ENCODE assay signal across 18 mouse cellular contexts in the genomic region with DNA sequence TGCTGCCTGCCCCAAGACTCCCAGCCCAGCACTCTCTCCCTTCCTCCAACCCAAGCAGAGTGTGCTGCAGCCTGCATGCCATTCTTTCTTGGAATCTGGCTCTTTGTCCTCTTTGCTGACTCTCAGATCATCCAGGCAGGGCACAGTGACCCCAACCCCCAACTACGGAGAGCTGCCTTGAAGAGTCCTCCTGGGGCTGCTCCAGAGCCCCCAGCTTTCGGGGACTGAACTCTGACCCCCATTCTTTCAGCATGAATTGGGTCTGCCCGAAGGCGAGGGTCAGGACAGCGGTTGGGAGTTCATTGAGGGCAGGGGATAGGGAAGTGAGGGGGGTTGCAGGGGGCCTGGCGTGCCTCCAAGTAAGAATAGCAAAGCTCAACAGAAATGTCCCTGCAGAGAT. TPM values are rescaled to one million over a fixed set of nuclear protein-coding genes. Genes with fewer than 3 reads are reported as not detected.
DNase-seq lines count a peak whose midpoint lies in the region; ATAC-seq lines count a peak whose summit lies in the region.
"Had no signal": no experiment of that assay in that cellular context is flagged by ENCODE, and none has a peak within 500 bp of the region (broad histone marks: within the 10 kb centered on the region; RNA-seq: fewer than 3 reads in every experiment).

No protein-coding gene starts in this region.

- peaks cover 24% of the 10 kb centered on the region for H3K4me1 ChIP-seq in heart, embryonic 10.5 days
- H3K4me1 ChIP-seq in neural tube, embryonic 11.5 days (ENCODE audit: control insufficient read depth, insufficient read depth, low read length), result peaks cover 9% of the 10 kb centered on the region
- H3K4me1 ChIP-seq in kidney, embryonic 16.5 days (ENCODE audit: insufficient read depth, low read length), result peaks cover 3% of the 10 kb centered on the region

- H3K4me3 ChIP-seq in heart, embryonic 10.5 days, result no peak overlapping the region
- H3K4me3 ChIP-seq in neural tube, embryonic 11.5 days (ENCODE audit: low read depth, low read length), result no peak overlapping the region
- H3K4me3 ChIP-seq in kidney, embryonic 16.5 days (ENCODE audit: low read length), result no peak overlapping the region
- H3K4me3 ChIP-seq: midbrain, embryonic 12.5 days; neural tube, embryonic 13.5 days had no signal

- H3K36me3 ChIP-seq in heart, embryonic 10.5 days, result no peaks in the 10 kb centered on the region
- H3K36me3 ChIP-seq in neural tube, embryonic 11.5 days (ENCODE audit: control insufficient read depth, insufficient read depth, low read length), result no peaks in the 10 kb centered on the region
- no peaks in the 10 kb centered on the region for H3K36me3 ChIP-seq in kidney, embryonic 16.5 days (ENCODE audit: insufficient read depth, low read length)
- H3K36me3 ChIP-seq: midbrain, embryonic 12.5 days; neural tube, embryonic 13.5 days had no signal

- 44% methylated on average over 6 of the region's 6 CpGs for WGBS in heart, embryonic 10.5 days
- WGBS in neural tube, embryonic 11.5 days, result 20% methylated on average over 6 of the region's 6 CpGs
- 44% methylated on average over 6 of the region's 6 CpGs for WGBS in kidney, embryonic 16.5 days

- DNase-seq in heart, embryonic 10.5 days (ENCODE audit: low spot score), result no peak
- no peak for DNase-seq in heart, adult 8-10 months (ENCODE audit: low spot score)
- DNase-seq in neural tube, embryonic 11.5 days (ENCODE audit: low spot score), result peak; percentile 32
- DNase-seq in neural tube, embryonic 10.5 days (ENCODE audit: extremely low spot score, low spot score), result no peak
- DNase-seq in right cerebral cortex, adult 18-20 months, result no peak
- DNase-seq in gastrocnemius, postnatal 25 days, result no peak
- DNase-seq: adrenal gland, adult 2 months; cerebellum, adult 9-11 months; forebrain, postnatal 0 days; gastrocnemius, postnatal 10 days; spleen, adult 18-20 months; thymus, postnatal 4 days had no signal

- peak overlapping the region; percentile 33; the same call in 1 of the 2 replicates for H3K27ac ChIP-seq in heart, embryonic 10.5 days
- no peak overlapping the region for H3K27ac ChIP-seq in neural tube, embryonic 11.5 days (ENCODE audit: low read depth, low read length)
- H3K27ac ChIP-seq in kidney, embryonic 16.5 days (ENCODE audit: low read length), result no peak overlapping the region
- H3K27ac ChIP-seq: midbrain, embryonic 12.5 days; neural tube, embryonic 13.5 days had no signal

- no peak for ATAC-seq in neural tube, embryonic 11.5 days (ENCODE audit: insufficient read depth, low FRiP score, low TSS enrichment)
- ATAC-seq in kidney, embryonic 16.5 days (ENCODE audit: low FRiP score, low TSS enrichment), result peak; percentile 59; the same call in 1 of the 2 replicates
- ATAC-seq in CD4-positive, CD25-positive, alpha-beta regulatory T cell, adult 4 months, result no peak
- ATAC-seq: forebrain, postnatal 0 days; lung, postnatal 0 days had no signal

- no peaks in the 10 kb centered on the region for H3K9me3 ChIP-seq in heart, embryonic 10.5 days
- H3K9me3 ChIP-seq in neural tube, embryonic 11.5 days (ENCODE audit: control insufficient read depth, low read length), result no peaks in the 10 kb centered on the region
- no peaks in the 10 kb centered on the region for H3K9me3 ChIP-seq in kidney, embryonic 16.5 days (ENCODE audit: low read length)
- H3K9me3 ChIP-seq: midbrain, embryonic 12.5 days; neural tube, embryonic 13.5 days had no signal

- H3K9ac ChIP-seq in neural tube, embryonic 11.5 days (ENCODE audit: low read length), result peak overlapping the region; percentile 18; the same call in 1 of the 2 replicates
- no peak overlapping the region for H3K9ac ChIP-seq in kidney, embryonic 16.5 days (replicated peaks; ENCODE audit: low read length)
- H3K9ac ChIP-seq: forebrain, postnatal 0 days; midbrain, embryonic 12.5 days; neural tube, embryonic 13.5 days had no signal

- peaks cover 37% of the 10 kb centered on the region for H3K27me3 ChIP-seq in heart, embryonic 10.5 days (ENCODE audit: insufficient read depth, poor library complexity, severe bottlenecking)
- peaks cover 11% of the 10 kb centered on the region for H3K27me3 ChIP-seq in neural tube, embryonic 11.5 days (ENCODE audit: control insufficient read depth, insufficient read depth, low read length)
- H3K27me3 ChIP-seq in kidney, embryonic 16.5 days (ENCODE audit: insufficient read depth, low read length), result peaks cover 23% of the 10 kb centered on the region

- no peak overlapping the region for H3K4me2 ChIP-seq in neural tube, embryonic 11.5 days (ENCODE audit: low read depth)
- H3K4me2 ChIP-seq in kidney, embryonic 16.5 days (replicated peaks; ENCODE audit: low read depth, low read length), result no peak overlapping the region
- H3K4me2 ChIP-seq: midbrain, embryonic 12.5 days; neural tube, embryonic 13.5 days had no signal

RNA-seq across cellular contexts. Expression of a gene that starts 5.0 kb away (rescaled TPM):
- polyA plus RNA-seq in heart, embryonic 10.5 days (2016; fragmentation: Nextera tagmentation; extraction: Ambion mirVana), result 63.7 and 204 TPM in 2 replicates
- total RNA-seq in heart, adult 8-10 months (2022), result not detected
- 719 and 730 TPM in 2 replicates for polyA plus RNA-seq in neural tube, embryonic 11.5 days (2014; fragmentation: Nextera tagmentation; extraction: Ambion mirVana)
- 53.8 and 62.5 TPM in 2 replicates for polyA plus RNA-seq in kidney, embryonic 16.5 days (2015; fragmentation: Nextera tagmentation; extraction: Ambion mirVana)
- not detected for polyA plus RNA-seq in CD4-positive, CD25-positive, alpha-beta regulatory T cell, adult 4 months (2017; shearing (Covaris generic))
- total RNA-seq in gastrocnemius, postnatal 25 days (2021), result under 1 TPM in 1 of 2 experiments, not detected in 1; 0.49 TPM
- total RNA-seq: liver, adult 2 months had no signal
- polyA plus RNA-seq: liver, adult 2 months had no signal

RNA-seq across cellular contexts. Expression of a gene that starts 25.3 kb away (rescaled TPM):
- polyA plus RNA-seq in heart, embryonic 10.5 days (2016; fragmentation: Nextera tagmentation; extraction: Ambion mirVana), result 130 and 151 TPM in 2 replicates
- 10 to 100 TPM; 27.3 to 32.4 (median 29.6) TPM for total RNA-seq in heart, adult 8-10 months (2022)
- polyA plus RNA-seq in neural tube, embryonic 11.5 days (2014; fragmentation: Nextera tagmentation; extraction: Ambion mirVana), result 145 and 147 TPM in 2 replicates
- polyA plus RNA-seq in kidney, embryonic 16.5 days (2015; fragmentation: Nextera tagmentation; extraction: Ambion mirVana), result 149 and 153 TPM in 2 replicates
- 100 to 1,000 TPM; 127 to 147 TPM for polyA plus RNA-seq in CD4-positive, CD25-positive, alpha-beta regulatory T cell, adult 4 months (2017; shearing (Covaris generic))
- total RNA-seq in gastrocnemius, postnatal 25 days (2021), result 10 to 100 TPM; 18.0 to 19.1 TPM

Comparison
In these comparisons a context has a peak if more than half of its experiments do, and no peak if none do; other contexts are left out.
1. RNA of a gene that starts 5.0 kb away (polyA plus RNA-seq): 719 to 730 TPM in neural tube, embryonic 11.5 days, 63.7 to 204 TPM in heart, embryonic 10.5 days and 53.8 to 62.5 TPM in kidney, embryonic 16.5 days; not detected in CD4-positive, CD25-positive, alpha-beta regulatory T cell, adult 4 months; every median in the first group is over 10 times any median in the second.